Mouse (Mus musculus) testis, adult 2 months (tissue): ENCODE results near the gene Tbc1d9.

Experiments
- CTCF ChIP-seq: fragments of 200-500 bp; IDR thresholded peaks from 2 replicates; pipeline ENCODE4 v1.5.1; 2012; ENCODE audit warnings: low read depth, mild to moderate bottlenecking, inconsistent platforms, low read length, moderate library complexity; ENCODE audit not compliant: control insufficient read depth, insufficient read depth, insufficient replicate concordance
- POLR2A ChIP-seq: fragments of 200-500 bp; IDR thresholded peaks from 2 replicates; pipeline ENCODE4 v1.6.1; 2012; ENCODE audit warnings: low read depth, mild to moderate bottlenecking, inconsistent platforms, low read length, moderate library complexity; ENCODE audit not compliant: control insufficient read depth

GRCm38 (mm10) chr8:83202946-83203345 is 37.8 kb downstream of the Tbc1d9 start:
- TF ChIP-seq POLR2A, result no peak
- no peak for TF ChIP-seq CTCF
